Mouse (Mus musculus) thymus, postnatal 4 days (tissue): ENCODE data around the gene Tmem54.
A peak's percentile ranks its signal among the peaks of the same experiment; 100 is the strongest.

Source experiments
- DNase-seq: peaks from one replicate; pipeline ENCODE4 v3.0.0; 2021

Gene Tmem54

DNA sequence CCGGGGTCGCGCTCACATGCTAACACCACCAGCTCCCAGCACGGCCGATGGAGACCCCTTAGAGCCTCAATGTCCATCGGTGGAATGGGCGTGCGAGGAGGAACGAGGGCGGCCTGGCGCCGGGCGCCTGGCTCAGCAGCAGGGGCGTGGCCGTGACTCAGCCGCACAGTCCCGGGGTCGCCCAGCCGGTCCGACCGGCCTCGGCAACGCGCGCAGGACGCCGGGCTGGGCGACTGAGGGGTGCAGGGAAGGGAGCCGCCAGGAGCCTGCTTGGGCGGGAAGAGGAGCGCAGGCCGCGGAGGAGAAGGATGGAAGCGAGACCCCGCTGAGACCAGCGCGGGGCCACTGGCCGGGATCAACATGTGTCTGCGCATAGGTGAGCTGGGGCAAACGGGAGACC lies at the start of gene Tmem54:
Tmem54 (plus strand) TSS at position 193 of the 400 bp plus-strand sequence.
- DNase-seq, result peak; percentile 24

GRCm38 (mm10) chr4:129055562-129055961 lies 49.8 kb upstream of the Tmem54 start:
- no peak for DNase-seq

GRCm38 (mm10) chr4:129057533-129058206 lies 47.7 kb upstream of the Tmem54 start:
- DNase-seq, result peak; percentile 98

- peak; percentile 69 for DNase-seq
Measured at GRCm38 (mm10) chr4:129058207-129059092, 46.9 kb upstream of the Tmem54 start, which contains the start of gene Rnf19b. Gene Rnf19b, plus strand, starts transcription at chr4:129058271.

DNA sequence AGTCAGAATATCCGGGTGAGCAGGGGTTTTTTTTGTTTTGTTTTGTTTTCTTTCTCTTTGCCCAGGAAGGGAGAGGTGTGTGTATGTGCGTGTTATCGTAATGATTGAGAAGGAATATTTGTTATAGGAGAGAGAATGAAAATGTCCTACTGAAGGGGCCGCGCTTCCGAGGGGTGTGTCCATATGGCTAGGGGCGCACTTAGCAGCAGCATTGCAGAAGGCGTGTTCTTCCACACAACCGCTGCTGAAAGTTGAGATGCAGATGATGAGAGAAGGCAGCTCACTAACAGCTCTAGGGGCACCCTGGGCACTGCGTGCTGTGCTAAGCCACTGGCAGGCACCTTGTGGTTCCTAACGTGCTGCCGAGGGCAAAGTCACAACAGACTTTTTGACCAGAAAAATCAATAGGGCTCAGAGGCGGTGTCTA lies 46.2 kb upstream of the Tmem54 start:
- DNase-seq, result peak; percentile 47

- no peak for DNase-seq
Measured at GRCm38 (mm10) chr4:129059922-129060321, 45.4 kb upstream of the Tmem54 start.

DNA sequence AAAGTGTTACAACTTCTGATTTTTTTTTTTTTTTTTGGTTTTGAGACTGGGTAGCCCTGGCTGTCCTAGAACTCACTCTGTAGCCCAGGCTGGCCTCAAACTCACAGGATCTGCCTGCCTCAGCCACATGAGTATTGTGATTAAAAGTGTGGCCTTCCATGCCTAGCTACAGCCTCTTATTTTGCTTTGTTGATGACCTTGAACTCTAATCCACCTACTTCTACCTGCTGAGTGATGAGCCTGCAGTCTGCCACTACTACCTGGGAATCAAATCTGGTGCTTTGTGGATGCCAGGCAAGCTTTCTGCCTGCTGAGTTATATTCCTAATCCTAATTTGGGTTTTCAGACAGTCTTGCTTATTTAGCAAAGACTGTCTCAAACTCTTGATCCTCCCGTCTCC lies 43.9 kb upstream of the Tmem54 start:
- no peak for DNase-seq

DNA sequence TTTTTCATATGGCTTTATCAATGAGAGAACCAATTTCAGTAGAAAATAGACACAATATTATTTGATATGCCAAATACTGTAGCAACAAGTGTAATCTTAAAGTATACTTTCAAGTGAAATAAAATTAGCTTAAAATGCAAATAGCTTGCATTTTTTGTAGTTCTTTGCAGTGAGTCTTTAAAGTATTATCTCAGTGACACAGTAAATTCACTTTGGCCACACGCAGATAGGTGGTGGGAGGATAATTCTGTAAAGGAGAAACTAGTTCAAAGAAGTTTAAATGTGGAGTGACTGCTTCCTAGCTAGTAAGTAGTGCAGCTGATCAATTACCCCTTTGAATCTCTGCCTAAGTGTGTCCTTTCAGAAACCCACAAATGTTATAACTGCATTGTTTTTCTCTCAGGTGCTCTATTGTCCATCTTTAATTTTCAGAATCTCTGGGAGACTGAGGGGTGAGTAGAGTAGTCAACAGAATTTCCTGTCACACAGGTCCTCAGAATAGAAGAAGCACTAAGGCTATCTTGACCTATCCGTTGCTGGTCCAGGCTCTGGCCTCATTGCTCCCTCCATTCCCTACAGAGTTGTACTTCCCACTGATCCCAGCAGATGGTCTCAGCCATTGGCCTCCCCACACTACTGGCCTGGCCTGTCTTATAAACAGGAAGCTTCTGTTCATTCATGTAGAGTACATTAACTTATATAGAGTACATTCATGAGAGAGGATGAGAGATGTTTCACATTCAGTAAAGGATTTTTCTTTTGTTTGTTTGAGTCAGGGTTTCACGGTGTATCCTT lies 42.9 kb upstream of the Tmem54 start:
- DNase-seq, result no peak

DNA sequence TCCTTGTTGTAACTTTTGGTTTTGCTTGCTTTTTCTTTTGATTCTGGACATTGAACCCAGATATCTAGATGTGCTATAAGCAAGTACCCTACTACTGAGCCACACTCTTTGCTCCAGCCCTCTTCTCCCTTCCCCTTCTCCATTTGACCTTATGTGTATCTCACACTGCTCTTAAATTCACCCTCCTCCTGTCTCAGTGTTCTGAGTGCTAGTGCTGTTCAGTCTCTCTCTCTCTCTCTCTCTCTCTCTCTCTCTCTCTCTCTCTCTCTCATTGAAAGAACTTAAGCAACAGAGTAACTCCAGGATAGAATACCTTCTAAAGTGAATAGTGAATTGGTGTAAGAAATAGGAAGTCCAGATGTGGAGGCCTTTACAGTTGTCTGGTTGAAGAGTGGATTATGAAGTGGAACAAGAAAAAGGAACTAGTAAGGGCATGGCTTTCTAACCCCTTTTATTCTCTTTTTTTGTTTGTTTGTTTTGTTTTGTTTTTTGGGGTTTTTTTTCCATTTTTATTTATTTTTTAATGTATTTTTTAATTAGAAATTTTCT lies 39.6 kb upstream of the Tmem54 start:
- no peak for DNase-seq

GRCm38 (mm10) chr4:129067638-129068415 lies 37.5 kb upstream of the Tmem54 start:
- DNase-seq, result no peak

DNA sequence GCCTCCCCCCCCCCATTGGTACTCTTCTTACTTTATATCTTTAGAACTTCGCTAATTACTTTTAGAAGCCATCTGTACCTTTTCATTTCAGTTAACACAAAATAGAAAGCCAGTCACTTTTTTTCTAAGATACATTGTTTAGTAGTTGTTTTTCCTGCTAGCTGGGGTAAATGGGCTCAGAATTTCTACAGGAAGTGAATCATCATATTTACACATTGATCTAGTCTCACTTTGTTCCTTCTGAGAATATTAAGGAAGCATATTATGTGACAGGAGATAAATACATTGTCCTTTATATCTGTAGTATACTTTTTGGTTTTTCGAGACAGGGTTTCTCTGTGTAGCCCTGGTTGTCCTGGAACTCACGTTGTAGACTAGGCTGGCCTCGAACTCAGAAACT lies 36.5 kb upstream of the Tmem54 start:
- DNase-seq, result no peak

DNA sequence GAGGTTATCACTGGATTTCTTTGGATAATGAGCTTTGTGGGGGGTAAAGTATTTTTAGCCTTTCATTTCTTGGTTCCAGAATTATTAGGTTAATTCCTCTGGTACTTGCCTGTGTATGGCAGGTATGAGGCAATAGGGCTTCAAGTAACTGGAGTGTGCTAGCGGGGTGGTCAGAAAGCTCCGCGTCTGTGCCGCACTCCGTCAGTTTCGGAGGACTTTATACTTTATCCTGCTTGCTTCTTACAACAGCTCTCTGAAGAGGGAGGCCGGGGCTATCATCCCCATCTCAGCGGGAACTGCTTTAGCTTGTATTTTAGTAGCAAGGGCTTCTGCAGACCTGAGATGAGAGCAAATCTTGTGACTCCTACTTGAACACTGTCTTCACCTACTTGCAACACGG lies 26.2 kb upstream of the Tmem54 start:
- no peak for DNase-seq

GRCm38 (mm10) chr4:129081041-129081440 lies 24.3 kb upstream of the Tmem54 start:
- no peak for DNase-seq

DNA sequence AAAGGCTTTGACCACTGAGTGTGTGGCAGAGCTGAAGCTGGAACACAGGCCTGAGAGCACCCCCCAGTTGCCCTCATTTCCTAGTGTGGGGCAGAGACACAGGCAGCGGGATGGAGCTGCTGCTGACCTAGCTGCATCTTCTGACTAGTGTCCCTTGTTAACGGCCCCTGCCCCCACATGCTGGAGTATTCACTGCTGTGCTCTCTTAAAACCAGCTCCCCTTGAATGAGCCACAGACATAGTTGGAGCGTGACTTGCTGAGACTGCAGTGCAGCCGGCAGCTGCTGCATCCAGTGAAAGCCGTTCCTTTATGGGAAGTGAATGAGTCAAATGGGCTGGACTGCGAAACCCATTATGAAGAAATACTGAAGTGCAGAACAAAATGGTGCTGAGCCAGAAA lies 23.8 kb upstream of the Tmem54 start:
- no peak for DNase-seq

- no peak for DNase-seq
Measured at GRCm38 (mm10) chr4:129081939-129082338, 23.4 kb upstream of the Tmem54 start.

GRCm38 (mm10) chr4:129082379-129083115 lies 22.8 kb upstream of the Tmem54 start:
- peak; percentile 75 for DNase-seq

DNA sequence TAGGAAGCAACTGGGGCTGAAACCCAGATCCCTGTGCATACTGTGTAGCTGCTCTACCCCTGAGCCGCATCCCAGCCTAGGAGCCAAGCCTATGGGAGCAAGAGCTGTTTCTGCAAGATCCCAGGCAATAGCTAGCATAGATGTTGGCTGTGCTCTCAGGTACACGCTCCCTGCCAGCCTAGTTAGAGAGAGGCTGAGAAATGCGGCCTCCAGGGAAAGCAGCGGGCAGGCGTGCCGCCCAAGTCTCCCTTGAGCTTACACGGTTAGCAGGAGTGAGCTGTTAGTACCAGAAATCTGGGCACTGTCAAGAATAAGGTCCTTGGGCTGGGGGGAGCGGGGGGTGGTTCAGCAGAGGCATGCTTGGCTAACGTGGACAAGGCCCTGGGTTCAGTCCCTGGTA lies 20.5 kb upstream of the Tmem54 start:
- no peak for DNase-seq

DNA sequence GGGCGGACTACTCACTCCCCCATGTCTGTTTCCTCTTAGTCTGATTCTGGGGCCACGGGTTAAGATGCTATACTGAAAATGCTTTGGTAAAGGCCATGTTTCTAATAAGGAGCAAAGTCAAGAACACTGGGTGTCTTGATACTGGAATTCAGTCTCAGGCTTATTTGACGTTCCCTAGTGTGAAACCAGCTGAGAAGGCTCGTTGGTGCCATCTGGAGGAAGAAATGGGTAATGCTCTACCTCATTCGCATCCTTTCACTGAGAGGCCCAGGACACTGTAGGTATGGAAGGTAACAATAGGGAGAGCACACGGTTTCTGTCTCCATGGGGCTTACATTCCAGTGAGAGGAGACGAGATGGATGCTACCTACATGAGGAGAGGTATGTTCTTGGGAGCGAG lies 19.3 kb upstream of the Tmem54 start:
- DNase-seq, result peak; percentile 78

GRCm38 (mm10) chr4:129087850-129088249 lies 17.5 kb upstream of the Tmem54 start:
- no peak for DNase-seq

DNA sequence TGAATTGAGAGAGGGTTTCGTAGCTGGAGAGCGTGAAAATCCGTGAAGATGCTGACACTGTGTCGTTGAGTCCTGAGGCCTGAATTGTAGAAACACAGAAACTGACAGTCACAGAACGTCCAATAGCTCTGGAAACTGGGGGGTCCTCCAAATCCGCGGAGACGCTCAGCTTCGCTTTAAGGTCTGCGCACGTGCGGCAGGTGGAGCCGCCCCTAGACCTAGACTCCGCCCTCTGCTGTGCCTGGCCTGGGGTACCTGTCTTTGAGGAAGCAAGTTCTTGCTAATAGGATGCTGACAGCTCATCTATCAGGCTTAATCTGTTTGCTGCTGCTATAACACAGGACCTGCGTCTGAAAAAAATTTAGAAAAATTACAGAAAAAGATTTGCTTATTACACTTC lies 10.1 kb upstream of the Tmem54 start:
- peak; percentile 35 for DNase-seq

DNA sequence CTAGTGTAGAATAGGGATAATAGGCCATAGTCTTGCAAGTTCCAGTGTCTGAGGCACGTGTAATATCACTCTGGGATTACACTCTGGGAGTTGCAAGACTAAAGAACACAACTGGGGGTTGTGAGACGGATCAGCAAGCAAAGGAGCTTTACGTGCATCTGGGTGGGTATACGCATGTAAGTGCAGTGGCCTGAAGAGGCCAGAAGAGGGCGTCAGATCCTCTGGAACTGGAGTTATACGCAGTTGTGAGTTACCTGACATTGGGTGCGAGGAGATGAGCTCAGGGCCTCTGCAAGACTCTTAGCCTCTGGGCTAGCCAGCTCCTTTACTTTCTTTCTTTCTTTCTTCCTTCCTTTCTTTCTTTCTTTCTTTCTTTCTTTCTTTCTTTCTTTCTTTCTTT lies 8.3 kb upstream of the Tmem54 start:
- DNase-seq, result no peak
